Mouse (Mus musculus) telencephalon, adult 2 months (tissue): ENCODE data around the gene Zfp566.
A peak's percentile ranks its signal among the peaks of the same experiment; 100 is the strongest.

Source experiments
- DNase-seq: peaks from one replicate; pipeline ENCODE4 v3.0.0-alpha.2; 2011; ENCODE audit warnings: low read depth, low spot score

Gene Zfp566

GRCm38 (mm10) chr7:30060341-30060740, 30.0 kb downstream of the Zfp566 start:
- DNase-seq = no peak

- no peak for DNase-seq
These were observed 36.7 kb downstream of the Zfp566 start for GRCm38 (mm10) chr7:30053591-30053990.

- peak; percentile 92 for DNase-seq
These were observed 39.3 kb downstream of the Zfp566 start, which contains the start of gene Zfp14 for GRCm38 (mm10) chr7:30050882-30051548. Gene Zfp14, minus strand, starts transcription at chr7:30051380.

GRCm38 (mm10) chr7:30048126-30048525, 42.2 kb downstream of the Zfp566 start:
- DNase-seq = no peak

GRCm38 (mm10) chr7:30044354-30044753, 46.0 kb downstream of the Zfp566 start:
- DNase-seq = no peak

GRCm38 (mm10) chr7:30034331-30034730, 56.0 kb downstream of the Zfp566 start:
- DNase-seq = no peak

GRCm38 (mm10) chr7:30031379-30031778, 58.9 kb downstream of the Zfp566 start:
- no peak for DNase-seq

- no peak for DNase-seq
These were observed 59.6 kb downstream of the Zfp566 start for GRCm38 (mm10) chr7:30030677-30031076.

GRCm38 (mm10) chr7:30028572-30028971, 61.8 kb downstream of the Zfp566 start:
- DNase-seq = no peak
